Mouse (Mus musculus) mature B cell (primary cell): Measurements from ENCODE around the gene Taf3.

Experiments
- in situ Hi-C: fragments of 300-500 bp; cut with MboI; formaldehyde crosslinking; loops from 2 replicates; pipeline ENCODE4 v1.14.3; 2019

Gene Taf3

GRCm38 (mm10) chr2:10014951-10015635 lies 33.3 kb downstream of the Taf3 start:
- in situ Hi-C loops = loop anchor here (25.0 kb wide), 1 partner anchor 1328 kb away; no protein-coding TSS in a partner anchor

DNA sequence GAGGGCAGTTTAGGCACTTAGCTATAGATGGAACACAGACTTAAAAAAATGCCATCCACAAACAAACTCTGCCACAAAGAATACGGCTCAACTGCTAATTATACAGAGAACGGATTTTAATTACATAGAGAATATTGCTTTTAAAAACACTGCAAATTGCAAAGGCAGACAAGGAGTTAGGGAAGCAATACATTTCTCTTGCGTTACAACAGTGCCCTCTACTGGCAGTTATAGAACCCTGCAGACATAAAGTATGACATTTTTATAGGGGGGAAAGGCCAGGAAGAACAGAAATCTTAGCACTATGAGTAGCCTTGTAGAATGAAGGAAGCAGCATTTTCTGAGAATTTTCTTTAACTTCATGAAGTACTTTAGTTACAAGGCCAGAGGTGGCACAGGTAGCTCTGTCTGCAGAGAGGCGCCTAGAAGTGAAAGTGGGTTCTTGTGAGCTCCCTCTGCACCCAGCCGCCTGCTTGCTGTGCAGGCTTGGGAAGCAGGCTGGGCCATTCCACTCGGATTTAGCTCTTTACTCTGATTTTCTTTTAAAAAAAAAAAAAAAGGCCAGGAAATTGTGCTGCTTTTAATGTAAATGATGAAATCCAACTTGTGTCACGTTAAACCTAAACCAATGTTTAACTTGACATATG lies 38.0 kb downstream of the Taf3 start:
- in situ Hi-C loops = loop anchor here (25.0 kb wide), 1 partner anchor 1323 kb away; no protein-coding TSS in a partner anchor

DNA sequence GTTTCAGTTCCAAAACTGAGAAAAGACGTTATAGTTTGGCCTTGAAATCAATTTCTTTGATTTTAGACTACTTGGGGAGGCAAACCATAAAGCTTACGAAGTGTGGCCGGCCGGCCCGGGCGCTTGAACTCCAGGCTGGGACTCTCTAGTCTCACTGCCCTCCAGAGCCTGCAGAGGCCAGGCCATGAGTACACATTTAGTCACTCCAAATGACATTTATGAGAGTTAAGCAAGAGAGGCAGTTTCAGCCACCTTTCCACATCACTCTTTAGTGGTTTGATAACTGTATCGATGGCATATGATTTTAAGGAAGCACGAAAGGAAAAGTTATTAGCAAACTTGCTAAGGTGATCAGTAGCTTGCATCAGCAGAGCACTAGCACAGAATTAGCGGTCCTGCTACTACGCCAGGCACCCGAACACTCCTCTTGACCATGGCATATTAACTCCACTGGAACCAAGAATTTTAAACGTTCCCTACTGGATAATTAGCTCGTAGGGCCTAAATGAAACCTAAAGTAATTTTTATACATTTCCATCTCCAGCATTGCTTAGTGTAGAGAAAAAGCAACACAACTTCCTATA lies 38.6 kb downstream of the Taf3 start:
- in situ Hi-C loops = loop anchor here (25.0 kb wide), 1 partner anchor 1322 kb away; no protein-coding TSS in a partner anchor

GRCm38 (mm10) chr2:10008593-10008992 lies 39.8 kb downstream of the Taf3 start:
- in situ Hi-C loops = loop anchor here (25.0 kb wide), 1 partner anchor 1321 kb away; no protein-coding TSS in a partner anchor

DNA sequence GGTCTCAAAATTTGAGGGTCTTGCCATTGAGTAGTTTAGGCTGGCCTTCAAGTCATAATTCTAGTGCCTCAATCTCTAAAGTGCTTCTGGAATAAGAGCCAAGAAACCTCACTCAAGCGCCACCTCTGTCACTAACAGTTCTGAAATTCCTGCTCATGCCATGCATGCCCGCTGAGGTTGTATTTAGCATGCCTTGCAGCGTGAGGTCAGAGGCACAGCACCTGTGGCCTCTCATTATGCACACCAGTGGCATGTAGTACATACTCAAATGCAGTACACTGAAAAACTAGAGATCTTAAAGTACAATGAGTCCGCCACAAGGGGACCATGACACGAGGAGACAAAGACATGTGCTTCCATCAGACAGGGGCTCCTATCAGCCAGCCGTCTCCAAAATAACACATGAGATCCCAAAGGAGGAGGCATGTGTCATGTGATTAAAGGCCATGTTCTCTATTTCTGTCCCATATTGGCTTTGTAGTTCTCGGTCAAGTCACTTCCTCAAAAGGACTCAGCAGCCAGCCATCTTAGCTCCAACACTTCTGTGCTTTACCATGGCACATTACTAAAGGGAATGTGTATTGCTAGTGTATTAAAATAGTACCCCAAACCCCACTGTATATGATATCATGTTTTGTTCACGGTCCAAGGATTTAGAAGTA lies 43.3 kb downstream of the Taf3 start:
- in situ Hi-C loops = loop anchor here (25.0 kb wide), 1 partner anchor 1318 kb away; no protein-coding TSS in a partner anchor

GRCm38 (mm10) chr2:10003358-10003757 lies 45.0 kb downstream of the Taf3 start:
- in situ Hi-C loops = loop anchor here (25.0 kb wide), 1 partner anchor 1316 kb away; no protein-coding TSS in a partner anchor

GRCm38 (mm10) chr2:10001591-10001990 lies 46.8 kb downstream of the Taf3 start:
- in situ Hi-C loops = loop anchor here (25.0 kb wide), 1 partner anchor 1314 kb away; no protein-coding TSS in a partner anchor

- in situ Hi-C loops = no loop called here
Observed at GRCm38 (mm10) chr2:9997535-9997934, 50.9 kb downstream of the Taf3 start.

DNA sequence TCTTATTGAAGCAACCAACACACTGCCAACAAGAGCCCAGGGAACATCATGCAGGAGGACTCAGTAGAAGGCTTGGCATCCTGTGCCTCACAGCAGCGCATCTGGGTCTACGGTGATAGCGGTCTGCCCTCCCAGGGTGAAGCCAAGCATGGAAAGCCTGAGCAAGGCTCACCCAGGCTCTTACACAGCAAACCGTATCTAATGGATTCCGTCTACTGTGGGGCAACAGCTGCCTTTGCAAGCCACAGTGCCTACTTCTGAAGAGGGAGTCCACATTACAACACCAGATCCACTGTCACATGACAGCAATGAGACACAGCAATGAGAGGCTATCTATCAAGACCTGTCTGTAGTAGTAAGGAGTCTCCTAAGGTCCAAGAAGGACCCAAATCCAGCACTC lies 52.3 kb downstream of the Taf3 start:
- in situ Hi-C loops = no loop called here

DNA sequence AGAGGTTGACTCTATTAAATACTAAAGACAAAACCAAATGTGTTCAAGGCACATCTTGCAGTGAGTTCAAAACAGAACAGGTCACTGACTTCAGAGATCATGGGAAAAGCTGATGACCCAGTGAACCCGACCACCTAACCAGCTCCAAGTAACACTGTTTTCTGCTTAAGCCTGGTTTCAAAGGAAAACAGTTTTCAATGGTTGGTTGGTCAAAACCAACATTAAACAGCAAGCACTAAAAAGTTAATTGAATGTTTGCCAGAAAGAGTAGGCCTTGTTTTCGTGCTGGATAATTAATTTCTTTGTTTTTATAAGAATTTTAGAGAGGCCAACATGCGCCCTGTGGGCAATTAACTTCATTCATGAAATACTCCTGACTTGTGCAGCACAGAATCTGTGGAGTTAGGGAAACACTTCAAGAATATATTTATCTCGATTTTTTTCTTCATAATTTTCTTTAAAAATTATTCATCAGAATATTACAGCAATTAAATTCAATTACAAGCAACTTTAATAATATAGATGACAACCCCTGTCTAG lies 57.6 kb downstream of the Taf3 start:
- in situ Hi-C loops = no loop called here

GRCm38 (mm10) chr2:9989649-9990547 lies 58.5 kb downstream of the Taf3 start:
- in situ Hi-C loops = no loop called here

GRCm38 (mm10) chr2:9988290-9988689 lies 60.1 kb downstream of the Taf3 start:
- in situ Hi-C loops = no loop called here

DNA sequence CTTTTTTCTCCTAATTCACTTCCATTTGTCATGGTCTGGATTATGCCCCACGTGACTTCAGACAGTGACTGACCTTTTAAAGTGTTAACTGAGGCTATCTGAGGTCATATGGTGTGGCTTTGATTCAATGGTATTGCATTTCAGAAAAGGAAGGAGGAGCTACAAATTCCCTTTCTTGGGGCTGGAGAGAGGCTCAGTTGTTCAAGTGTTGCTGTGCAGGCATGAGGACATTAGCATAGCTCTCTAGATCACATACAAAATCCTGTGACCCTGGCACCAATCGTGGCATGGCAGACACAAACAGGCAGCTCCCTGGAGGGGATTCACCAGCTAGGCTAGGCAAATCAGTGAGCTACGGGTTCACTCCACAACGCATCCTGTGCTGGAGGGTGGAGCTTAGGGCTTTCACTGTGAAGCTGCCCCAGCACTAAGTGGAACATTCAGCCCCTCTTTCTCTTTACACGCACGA lies 62.4 kb downstream of the Taf3 start:
- in situ Hi-C loops = no loop called here

DNA sequence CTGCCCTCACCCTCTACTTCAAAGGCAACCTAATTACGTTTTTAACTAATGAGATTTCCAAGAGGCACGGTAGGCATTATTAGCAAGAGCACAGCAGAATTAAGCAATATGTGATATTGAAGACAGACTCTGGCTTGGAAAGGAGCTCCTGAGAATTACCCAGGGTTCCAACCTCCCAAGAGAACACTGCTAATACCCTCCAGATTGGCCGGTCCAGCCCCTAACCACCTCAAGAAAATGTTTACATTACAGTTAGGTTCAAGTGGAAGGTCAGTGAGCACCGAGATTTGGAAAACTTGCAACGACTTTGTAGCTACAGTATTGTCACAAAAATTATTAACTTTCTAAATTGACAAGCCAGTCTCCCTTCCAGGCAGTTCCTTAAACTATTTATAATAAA lies 66.0 kb downstream of the Taf3 start:
- in situ Hi-C loops = no loop called here

GRCm38 (mm10) chr2:9971927-9972326 lies 76.5 kb downstream of the Taf3 start:
- in situ Hi-C loops = no loop called here

- in situ Hi-C loops = no loop called here
Observed at GRCm38 (mm10) chr2:9970579-9970978, 77.8 kb downstream of the Taf3 start.

GRCm38 (mm10) chr2:9970178-9970577 lies 78.2 kb downstream of the Taf3 start:
- in situ Hi-C loops = no loop called here

GRCm38 (mm10) chr2:9969734-9970133 lies 78.7 kb downstream of the Taf3 start:
- in situ Hi-C loops = no loop called here

DNA sequence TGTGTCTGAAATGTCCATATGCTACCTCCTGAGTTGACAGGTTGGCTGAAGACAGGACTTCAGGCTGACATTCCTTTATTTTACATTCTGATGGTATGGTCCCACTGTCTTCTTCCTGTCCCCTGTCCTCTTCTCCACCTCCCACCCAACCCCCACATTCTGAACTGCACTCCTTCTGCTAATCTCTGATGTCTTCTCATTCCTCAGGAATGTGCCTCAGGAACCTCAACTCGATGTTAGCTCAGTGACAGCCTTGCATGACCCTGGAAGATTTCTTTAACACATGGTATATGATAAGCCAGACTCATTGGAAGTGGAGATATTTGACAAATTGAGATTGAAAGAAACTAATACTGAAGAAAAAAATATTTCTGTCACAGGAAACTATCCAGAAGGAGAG lies 81.8 kb downstream of the Taf3 start:
- in situ Hi-C loops = no loop called here

- in situ Hi-C loops = no loop called here
Observed at GRCm38 (mm10) chr2:9965608-9966007, 82.8 kb downstream of the Taf3 start.

DNA sequence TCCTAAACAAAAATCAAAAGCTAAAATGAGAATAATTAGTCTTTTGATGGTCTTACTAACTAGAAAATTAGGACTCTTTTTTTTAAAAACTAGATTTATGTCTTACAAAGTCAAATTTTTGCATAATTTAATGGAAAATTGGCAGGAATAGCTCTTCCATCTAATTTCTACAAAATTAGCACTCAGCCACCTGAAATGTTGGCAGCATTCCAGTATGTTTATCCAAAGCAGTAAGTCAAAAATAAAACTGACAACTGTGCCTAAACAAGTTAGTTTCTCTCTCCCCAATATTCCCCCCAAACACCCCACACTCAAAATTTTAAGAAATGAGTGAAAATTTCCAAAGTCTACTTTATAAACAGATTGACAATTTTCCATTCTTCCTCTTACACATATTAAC lies 85.5 kb downstream of the Taf3 start:
- in situ Hi-C loops = no loop called here
